Mouse (Mus musculus) olfactory bulb, adult 2 months (tissue): ENCODE measurements around the gene Hnrnpa3.

Experiments
- CTCF ChIP-seq: fragments of 200-500 bp; IDR thresholded peaks from 2 replicates; pipeline ENCODE4 v1.5.1; 2012; ENCODE audit warnings: low read depth, mild to moderate bottlenecking, low read length, moderate library complexity; ENCODE audit not compliant: insufficient read depth
- POLR2A ChIP-seq: fragments of 200-500 bp; IDR thresholded peaks from 2 replicates; pipeline ENCODE4 v1.6.1; 2012; ENCODE audit warnings: mild to moderate bottlenecking, low read depth, low read length, moderate library complexity; ENCODE audit not compliant: insufficient read depth

- TF ChIP-seq CTCF = no peak
- TF ChIP-seq POLR2A = no peak
Observed at GRCm38 (mm10) chr2:75670446-75671336, 11.6 kb downstream of the Hnrnpa3 start.
